Mouse (Mus musculus): ENCODE measurements around the gene Cyb5d2.

- TF ChIP-seq CTCF (IDR thresholded peaks at IDR 0.05) (no peak), EP300 (IDR thresholded peaks at IDR 0.05; ENCODE audit: insufficient read depth, low read depth, low read length) (no peak)
These were observed 8.6 kb upstream of the Cyb5d2 start for GRCm38 (mm10) chr11:72804586-72804985.
